Mouse (Mus musculus): Measurements from ENCODE around the gene Zmynd8.

DNA sequence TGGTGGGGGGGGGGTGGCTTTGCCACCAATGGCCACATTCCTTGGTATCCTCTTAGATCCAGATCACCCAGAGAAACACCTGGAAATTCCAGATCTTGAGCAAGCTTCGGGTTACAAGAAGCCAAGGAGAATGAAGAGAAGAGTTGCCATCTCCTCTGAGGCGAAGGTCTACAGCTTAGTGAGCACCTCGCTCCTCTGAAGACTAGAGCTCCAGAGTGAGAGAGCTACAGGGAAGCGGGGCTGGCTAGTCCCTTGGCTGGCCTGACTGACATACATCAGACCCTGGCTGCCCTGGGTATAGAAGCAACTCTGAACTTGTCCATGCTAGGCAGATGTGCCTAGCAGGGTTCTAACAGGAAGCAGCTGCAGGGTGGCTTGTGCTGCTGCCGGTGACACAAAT lies 89.7 kb downstream of the Zmynd8 start:
- no peak for TF ChIP-seq CTCF (IDR thresholded peaks at IDR 0.05; ENCODE audit: borderline replicate concordance, insufficient read depth, low read depth, low read length)
- no peak for TF ChIP-seq POLR2A (IDR thresholded peaks at IDR 0.05; ENCODE audit: borderline replicate concordance, insufficient read depth, low read length)
